Mouse (Mus musculus) E14TG2a.4 (cell line): ENCODE measurements around the gene Stn1.

Experiments
- CTCF ChIP-seq: conservative IDR thresholded peaks from 2 replicates; pipeline ENCODE4 v1.5.1; 2014; ENCODE audit warnings: low read length
- POU5F1 ChIP-seq: IDR thresholded peaks from 2 replicates; pipeline ENCODE4 v1.6.1; 2014; ENCODE audit warnings: low read length, borderline replicate concordance

DNA sequence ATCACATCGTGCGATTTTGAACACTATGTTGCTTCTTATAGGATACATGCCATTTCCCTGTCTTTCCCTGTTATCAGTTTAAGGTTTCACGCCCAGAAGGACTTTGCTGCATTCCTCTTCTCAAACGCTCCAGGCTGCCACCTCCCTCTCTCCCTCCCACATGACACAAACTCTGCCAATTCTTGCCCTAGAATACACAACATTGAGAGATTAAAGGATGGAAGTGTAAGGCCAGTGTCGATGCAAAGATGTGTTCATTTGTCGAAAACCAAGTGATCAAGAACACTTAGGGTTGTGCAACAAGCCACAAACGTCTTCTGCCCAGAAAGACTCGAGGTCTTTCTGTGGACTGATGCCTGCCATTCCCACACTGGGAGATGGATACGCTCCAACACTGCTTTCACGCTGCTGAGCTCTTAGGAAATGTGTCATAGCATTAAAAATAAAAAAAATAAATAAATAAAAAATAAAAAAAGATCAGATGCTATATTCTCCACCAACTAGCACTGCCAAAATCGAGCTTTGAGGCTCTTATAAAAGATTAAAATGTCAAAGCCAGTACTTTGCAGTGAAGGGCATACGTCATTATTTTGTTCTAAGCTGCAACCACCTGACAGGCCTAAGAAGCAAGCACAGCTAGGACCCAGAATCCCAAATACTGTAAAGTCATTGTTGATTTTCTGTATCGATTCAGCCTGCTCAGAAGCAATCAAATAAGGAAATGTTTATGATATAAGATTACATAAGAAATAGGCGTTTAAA is 22.6 kb upstream of the Stn1 start:
- TF ChIP-seq CTCF (no peak), POU5F1 (no peak)
